Comparison of ENCODE assay signal across 9 mouse cellular contexts in genomic region chr12:100606733-100607132, GRCm38 (mm10).
DNase-seq lines count a peak whose midpoint lies in the region; ATAC-seq lines count a peak whose summit lies in the region.
"Had no signal": no experiment of that assay in that cellular context is flagged by ENCODE, and none has a peak within 500 bp of the region (broad histone marks: within the 10 kb centered on the region; RNA-seq: fewer than 3 reads in every experiment).

No protein-coding gene starts in this region.

- no peaks in the 10 kb centered on the region for H3K36me3 ChIP-seq in forebrain, embryonic 14.5 days (ENCODE audit: control insufficient read depth, insufficient read depth, low read length)
- H3K36me3 ChIP-seq in forebrain, embryonic 10.5 days (replicated peaks), result no peaks in the 10 kb centered on the region
- H3K36me3 ChIP-seq in midbrain, embryonic 14.5 days (ENCODE audit: control insufficient read depth, insufficient read depth, low read length), result no peaks in the 10 kb centered on the region
- no peaks in the 10 kb centered on the region for H3K36me3 ChIP-seq in midbrain, embryonic 13.5 days

- no peak overlapping the region for H3K9ac ChIP-seq in forebrain, embryonic 14.5 days (ENCODE audit: low read length)
- H3K9ac ChIP-seq in midbrain, embryonic 14.5 days (replicated peaks; ENCODE audit: low read length), result no peak overlapping the region
- no peak overlapping the region for H3K9ac ChIP-seq in midbrain, embryonic 13.5 days (replicated peaks)

- no peaks in the 10 kb centered on the region for H3K9me3 ChIP-seq in forebrain, embryonic 14.5 days (replicated peaks; ENCODE audit: control insufficient read depth, low read length)
- no peaks in the 10 kb centered on the region for H3K9me3 ChIP-seq in forebrain, embryonic 10.5 days
- no peaks in the 10 kb centered on the region for H3K9me3 ChIP-seq in midbrain, embryonic 14.5 days (ENCODE audit: control insufficient read depth, low read length)
- H3K9me3 ChIP-seq in midbrain, embryonic 13.5 days, result no peaks in the 10 kb centered on the region
- H3K9me3 ChIP-seq: megakaryocyte, embryonic 14.5 days had no signal

- H3K4me2 ChIP-seq in forebrain, embryonic 14.5 days (ENCODE audit: low read length), result no peak overlapping the region
- no peak overlapping the region for H3K4me2 ChIP-seq in midbrain, embryonic 14.5 days (ENCODE audit: low read length)
- no peak overlapping the region for H3K4me2 ChIP-seq in midbrain, embryonic 13.5 days (replicated peaks)

- no peak overlapping the region for H3K4me3 ChIP-seq in forebrain, embryonic 14.5 days (ENCODE audit: low read depth, low read length)
- no peak overlapping the region for H3K4me3 ChIP-seq in forebrain, embryonic 10.5 days
- no peak overlapping the region for H3K4me3 ChIP-seq in midbrain, embryonic 14.5 days (replicated peaks; ENCODE audit: low read depth, low read length)
- no peak overlapping the region for H3K4me3 ChIP-seq in midbrain, embryonic 13.5 days (replicated peaks)
- H3K4me3 ChIP-seq: megakaryocyte, embryonic 14.5 days had no signal

- no peak for ATAC-seq in forebrain, embryonic 14.5 days
- no peak for ATAC-seq in midbrain, embryonic 14.5 days (ENCODE audit: low FRiP score, low TSS enrichment)
- ATAC-seq in midbrain, embryonic 13.5 days, result no peak

- no peak overlapping the region for H3K27ac ChIP-seq in forebrain, embryonic 14.5 days (ENCODE audit: low read depth, low read length)
- no peak overlapping the region for H3K27ac ChIP-seq in forebrain, embryonic 10.5 days
- no peak overlapping the region for H3K27ac ChIP-seq in midbrain, embryonic 14.5 days (replicated peaks; ENCODE audit: low read depth, low read length)
- H3K27ac ChIP-seq in midbrain, embryonic 13.5 days, result no peak overlapping the region

- WGBS in forebrain, embryonic 14.5 days, result 95% methylated on average over 1 of the region's 1 CpGs
- 84% methylated on average over 1 of the region's 1 CpGs for WGBS in forebrain, embryonic 10.5 days
- 93% methylated on average over 1 of the region's 1 CpGs for WGBS in midbrain, embryonic 14.5 days
- WGBS in midbrain, embryonic 13.5 days, result 93% methylated on average over 1 of the region's 1 CpGs

- no peaks in the 10 kb centered on the region for H3K4me1 ChIP-seq in forebrain, embryonic 14.5 days (ENCODE audit: control insufficient read depth, insufficient read depth, low read length)
- no peaks in the 10 kb centered on the region for H3K4me1 ChIP-seq in forebrain, embryonic 10.5 days
- H3K4me1 ChIP-seq in midbrain, embryonic 14.5 days (ENCODE audit: control insufficient read depth, insufficient read depth, low read length), result no peaks in the 10 kb centered on the region
- H3K4me1 ChIP-seq in midbrain, embryonic 13.5 days (replicated peaks), result no peaks in the 10 kb centered on the region

- peak; percentile 29 for DNase-seq in forebrain, embryonic 14.5 days (ENCODE audit: low spot score)
- no peak for DNase-seq in forebrain, embryonic 10.5 days (ENCODE audit: extremely low spot score, low spot score)
- peak; percentile 23 for DNase-seq in midbrain, embryonic 14.5 days
- DNase-seq in embryo, embryonic 10 days (ENCODE audit: low spot score), result peak; percentile 41
- peak; percentile 49 for DNase-seq in thymus, postnatal 0 days (ENCODE audit: low spot score)
- no peak for DNase-seq in ovary, postnatal 36 days (ENCODE audit: low spot score)
- no peak for DNase-seq in gastrocnemius, postnatal 25 days

- no peaks in the 10 kb centered on the region for H3K27me3 ChIP-seq in forebrain, embryonic 14.5 days (replicated peaks; ENCODE audit: control insufficient read depth, insufficient read depth, low read length)
- no peaks in the 10 kb centered on the region for H3K27me3 ChIP-seq in forebrain, embryonic 10.5 days (ENCODE audit: poor library complexity, severe bottlenecking)
- no peaks in the 10 kb centered on the region for H3K27me3 ChIP-seq in midbrain, embryonic 14.5 days (ENCODE audit: control insufficient read depth, insufficient read depth, low read length)
- H3K27me3 ChIP-seq in midbrain, embryonic 13.5 days, result no peaks in the 10 kb centered on the region
- H3K27me3 ChIP-seq: megakaryocyte, embryonic 14.5 days had no signal

Comparison
In these comparisons a context has a peak if more than half of its experiments do, and no peak if none do; other contexts are left out.
1. DNase-seq: peak in forebrain, embryonic 14.5 days (single experiment), midbrain, embryonic 14.5 days (single experiment), embryo, embryonic 10 days (single experiment) and thymus, postnatal 0 days (single experiment); none in forebrain, embryonic 10.5 days (single experiment), ovary, postnatal 36 days (single experiment) and gastrocnemius, postnatal 25 days (single experiment).